Mouse (Mus musculus) bone marrow macrophage, adult 2 months (primary cell): ENCODE data around the gene Tent5a.

Experiments
- CTCF ChIP-seq: IDR thresholded peaks from 2 replicates; pipeline ENCODE4 v1.5.1; 2012; ENCODE audit warnings: low read depth, mild to moderate bottlenecking, low read length, moderate library complexity
- POLR2A ChIP-seq: IDR thresholded peaks from 2 replicates; pipeline ENCODE4 v1.6.1; 2012; ENCODE audit warnings: mild to moderate bottlenecking, low read depth, low read length, borderline replicate concordance

DNA sequence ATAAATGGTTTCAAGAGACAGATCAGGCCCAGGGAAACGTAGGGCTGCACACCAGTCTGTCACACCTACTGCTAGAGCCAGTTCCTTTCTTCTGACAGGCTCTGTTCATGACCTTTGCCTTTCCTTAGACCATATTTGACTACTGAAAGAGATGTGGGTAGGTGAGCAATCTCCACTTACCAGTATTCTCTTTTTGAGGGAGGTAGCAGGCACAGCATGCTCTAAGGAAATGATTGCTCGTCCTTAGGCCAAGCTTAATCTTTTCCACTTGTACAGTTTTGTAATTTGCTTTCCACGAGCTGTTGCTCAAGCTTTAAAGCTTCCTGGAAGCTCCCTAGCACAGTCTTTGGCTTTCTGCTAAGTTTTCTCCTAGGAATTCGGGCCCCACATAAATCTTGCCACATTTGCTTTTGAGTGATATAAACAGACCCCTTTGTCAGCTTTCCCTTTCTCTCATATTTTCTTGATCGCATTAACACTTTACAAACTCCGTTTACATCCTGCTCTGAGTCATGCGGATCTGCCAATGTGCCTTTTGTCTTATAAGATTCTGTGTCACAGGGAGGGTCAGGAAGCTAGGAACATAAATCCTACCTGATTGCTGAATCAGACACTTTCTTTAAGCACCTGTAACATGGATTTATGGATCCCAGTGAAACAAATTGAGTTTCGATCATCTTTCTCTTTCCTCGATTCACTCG is 20.8 kb upstream of the Tent5a start:
- TF ChIP-seq POLR2A (no peak), CTCF (no peak)
